Mouse (Mus musculus) kidney, adult 9 months (tissue): Measurements from ENCODE around the gene Tgfbrap1.
"Not testable (repeated sequence)": the region's sequence is repeated elsewhere in the genome, so short reads cannot be mapped to it uniquely, and the experiment has no call there.

Experiments used
- DNase-seq: peaks from one replicate; pipeline ENCODE4 v3.0.0; 2022

Tgfbrap1 gene

DNA sequence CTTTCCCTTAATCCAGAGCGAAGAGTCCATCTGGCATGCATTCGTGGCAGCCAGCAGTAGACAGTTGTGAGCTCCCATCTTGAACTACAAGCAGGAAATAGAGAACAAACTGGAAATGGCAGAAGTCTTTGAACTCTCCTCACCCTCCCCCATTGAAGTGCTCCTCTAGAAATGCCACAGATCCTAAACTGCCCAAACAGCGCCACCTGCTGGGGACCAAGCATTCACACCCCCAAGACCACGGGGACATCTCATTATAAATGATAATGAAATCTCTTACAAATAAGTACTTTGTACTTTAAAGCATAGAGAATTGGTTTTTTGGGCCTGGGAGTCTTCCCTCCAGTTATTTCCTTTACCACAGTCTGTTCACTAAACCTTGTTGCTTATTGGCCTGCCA lies 12.1 kb upstream of the Tgfbrap1 start:
- DNase-seq, result peak; percentile 60

DNA sequence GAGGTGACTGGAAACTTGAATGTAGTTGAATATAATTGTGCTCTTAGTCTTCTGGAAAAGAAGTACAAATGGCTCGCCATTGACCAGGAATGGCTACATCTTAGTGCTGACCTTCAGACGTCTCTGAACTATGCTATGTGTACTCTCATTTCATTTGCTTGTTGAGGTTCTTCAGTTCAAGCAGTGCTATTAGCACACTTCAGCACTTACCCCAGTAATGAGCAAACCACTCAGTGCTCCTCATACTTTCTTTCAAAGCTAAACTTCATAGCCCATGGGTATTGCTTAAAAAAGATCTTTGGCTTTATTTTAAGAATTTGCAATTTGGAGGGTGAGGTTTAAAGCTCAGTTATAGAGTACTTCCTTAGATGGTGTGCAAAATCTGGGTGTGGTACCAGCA lies 10.3 kb upstream of the Tgfbrap1 start:
- DNase-seq, result no peak

DNA sequence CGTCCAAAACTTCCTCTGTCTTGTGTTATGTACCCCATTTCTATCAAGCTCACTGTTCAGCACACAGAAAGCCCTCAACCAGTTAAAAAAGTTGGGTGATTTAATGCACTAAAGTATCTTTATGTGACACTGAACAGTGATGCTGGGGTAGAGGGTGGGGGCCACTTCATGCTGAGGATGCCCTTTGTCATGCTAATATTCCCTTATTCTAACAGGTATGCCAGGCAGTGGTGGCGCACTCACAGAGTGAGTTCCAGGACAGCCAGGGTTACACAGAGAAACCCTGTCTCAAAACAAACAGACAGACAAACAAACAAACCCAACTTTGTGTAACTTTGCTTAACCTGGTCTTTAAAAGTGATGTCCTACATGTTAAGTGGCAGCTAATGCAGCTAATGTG lies 4.2 kb downstream of the Tgfbrap1 start:
- no peak for DNase-seq

DNA sequence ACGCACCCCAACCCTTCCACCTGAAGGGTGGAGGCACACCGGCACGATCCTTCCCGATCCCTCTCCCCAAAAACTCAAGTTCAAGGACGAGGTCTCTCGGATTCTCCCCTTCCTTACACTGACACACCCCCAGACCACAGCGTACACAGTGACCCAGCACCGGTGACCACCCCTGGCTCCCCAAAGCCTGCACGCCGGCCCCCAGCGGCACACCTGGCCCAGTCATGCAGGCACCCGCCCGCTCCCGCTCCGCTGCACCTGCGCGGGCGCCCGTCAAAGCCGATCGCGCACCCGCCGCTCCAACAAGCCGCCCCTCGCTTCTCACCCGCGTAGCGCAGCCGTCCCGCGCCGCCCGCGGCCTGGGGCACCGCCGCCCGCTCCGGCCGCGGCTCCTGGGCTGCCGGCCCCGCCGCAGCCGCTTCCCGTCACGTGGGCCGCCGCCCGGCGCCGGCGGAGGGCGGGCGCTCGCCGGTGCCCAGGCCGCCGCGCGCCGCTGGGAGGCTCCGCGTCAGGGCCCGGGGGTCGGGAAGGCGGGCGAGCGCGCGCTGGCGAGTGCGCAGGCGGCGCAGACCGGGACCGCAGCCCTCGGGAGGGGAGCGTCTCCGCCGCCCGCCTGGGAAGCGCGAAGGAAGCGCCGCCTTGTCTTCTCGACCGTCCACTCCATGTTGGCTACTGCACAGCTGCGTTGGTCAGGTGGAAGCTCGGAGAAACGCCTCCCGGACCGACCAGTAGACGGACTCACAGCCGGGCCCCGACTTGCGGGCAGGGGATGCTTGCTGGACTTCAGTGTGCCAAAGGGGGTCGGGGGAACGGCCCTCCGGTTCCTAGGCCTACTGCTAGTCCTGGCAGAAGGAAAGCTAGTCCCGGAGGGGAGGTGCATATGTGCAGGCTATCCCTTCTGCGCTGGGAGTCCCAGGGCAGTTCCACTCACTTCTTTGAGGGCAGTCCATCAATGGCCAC lies 6.1 kb downstream of the Tgfbrap1 start:
- peak; percentile 76 for DNase-seq

DNA sequence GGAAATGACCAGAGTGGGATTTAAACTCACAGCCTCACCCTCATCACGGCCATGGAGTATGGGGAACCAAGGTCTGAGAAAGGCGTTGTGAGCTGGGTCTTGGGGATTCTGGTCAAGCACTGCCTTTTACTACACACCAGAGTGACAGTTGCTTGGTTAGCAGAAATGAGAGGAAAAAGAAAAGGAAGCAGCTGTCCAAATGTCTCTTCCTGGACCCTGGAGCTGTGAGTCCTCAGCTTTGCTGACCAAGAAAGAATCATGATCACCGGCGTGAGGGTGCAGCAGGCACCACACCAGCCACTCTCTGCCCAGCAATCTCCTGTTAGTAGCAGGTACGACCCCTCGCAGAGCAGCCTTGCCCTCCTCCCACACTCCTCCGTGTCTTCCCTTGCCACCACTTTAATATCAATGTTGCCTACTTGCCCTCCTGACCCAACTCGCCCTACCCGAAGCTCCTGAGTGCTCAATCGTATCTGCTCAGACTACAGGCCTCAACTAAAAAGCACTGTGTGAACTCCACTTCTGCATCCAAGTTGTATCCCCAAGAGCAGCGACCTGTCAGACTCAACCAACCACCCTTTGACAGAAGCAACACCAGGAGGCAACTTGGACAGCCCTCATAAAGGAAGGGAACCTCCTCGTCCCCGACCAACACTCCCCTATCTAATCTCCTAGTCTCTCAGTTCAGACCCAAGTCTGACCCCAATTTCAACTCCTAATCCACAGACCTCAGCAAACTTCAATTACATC lies 7.0 kb downstream of the Tgfbrap1 start:
- peak; percentile 14 for DNase-seq

DNA sequence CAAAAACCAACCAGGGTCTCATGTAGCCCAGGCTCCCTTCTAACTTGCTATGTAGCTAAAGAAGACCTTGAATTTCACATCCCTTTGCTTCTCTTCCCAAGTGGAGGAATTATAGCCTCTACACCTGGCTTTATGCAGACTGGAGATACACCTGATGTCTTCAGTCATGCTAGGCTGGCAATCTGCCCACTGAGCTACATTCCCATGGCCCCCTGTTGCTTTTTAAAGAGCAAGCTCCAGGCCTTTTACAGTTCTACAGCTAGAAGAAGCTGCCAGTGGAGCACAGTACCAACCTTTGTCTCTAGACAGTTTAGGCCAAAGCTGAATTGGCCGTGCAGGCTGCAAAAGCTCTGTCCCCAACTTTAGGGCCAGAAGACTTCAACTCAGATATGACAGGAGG lies 8.0 kb downstream of the Tgfbrap1 start:
- no peak for DNase-seq

DNA sequence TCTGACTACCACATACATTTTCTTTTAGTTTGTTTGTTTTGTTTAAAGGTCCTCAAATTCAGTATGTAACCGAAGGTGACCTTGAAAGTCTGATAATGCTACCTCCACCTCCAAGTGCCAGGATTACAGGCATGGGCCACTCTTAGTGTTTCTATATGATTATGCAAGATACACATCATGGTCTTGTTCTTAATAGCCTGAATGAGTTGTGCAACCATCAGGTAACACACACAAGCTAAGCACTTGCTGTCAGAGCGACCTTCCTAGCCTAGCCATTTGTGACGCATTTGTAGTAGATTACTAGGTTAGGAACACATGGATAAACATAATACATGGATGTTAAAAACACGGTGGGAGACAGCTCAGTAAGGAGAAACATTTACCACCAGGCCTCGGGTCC lies 15.5 kb downstream of the Tgfbrap1 start:
- DNase-seq, result no peak

DNA sequence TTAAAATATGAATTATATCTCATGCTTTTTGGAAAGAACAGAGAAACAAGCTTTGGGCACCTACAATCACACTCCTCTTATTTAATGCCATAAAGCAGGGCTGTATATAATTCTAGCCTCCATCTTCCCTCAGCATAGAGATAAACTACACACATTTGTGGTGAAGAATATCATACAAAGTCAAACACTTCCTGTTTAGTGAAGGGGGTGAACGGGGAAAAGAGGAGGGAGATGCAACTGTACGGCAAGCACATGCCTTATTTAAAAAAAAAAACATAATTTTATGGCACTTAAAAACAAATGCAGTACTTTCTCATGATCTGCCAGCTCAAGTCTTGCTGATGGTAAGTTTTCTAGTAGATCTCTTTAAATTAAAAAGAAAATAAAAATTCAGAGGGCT lies 20.3 kb downstream of the Tgfbrap1 start:
- no peak for DNase-seq

DNA sequence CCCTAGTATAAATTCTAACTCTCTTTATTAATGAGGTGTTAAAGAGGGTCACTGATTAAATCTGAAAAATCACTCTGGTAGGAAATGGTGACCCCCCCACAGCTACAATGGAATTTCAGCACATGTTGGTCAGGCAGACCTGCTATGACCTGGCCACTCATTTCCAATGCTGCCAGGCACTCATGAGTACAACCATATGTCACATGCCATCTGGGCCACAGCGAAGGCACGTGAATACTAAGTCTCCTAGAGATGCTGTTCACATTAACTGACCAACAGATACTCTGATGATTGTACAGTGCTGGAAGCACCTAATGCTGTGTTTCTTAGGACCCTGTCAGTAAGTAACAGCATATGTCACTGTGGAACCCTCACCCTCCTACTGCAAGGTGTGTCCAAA lies 23.6 kb downstream of the Tgfbrap1 start:
- no peak for DNase-seq

DNA sequence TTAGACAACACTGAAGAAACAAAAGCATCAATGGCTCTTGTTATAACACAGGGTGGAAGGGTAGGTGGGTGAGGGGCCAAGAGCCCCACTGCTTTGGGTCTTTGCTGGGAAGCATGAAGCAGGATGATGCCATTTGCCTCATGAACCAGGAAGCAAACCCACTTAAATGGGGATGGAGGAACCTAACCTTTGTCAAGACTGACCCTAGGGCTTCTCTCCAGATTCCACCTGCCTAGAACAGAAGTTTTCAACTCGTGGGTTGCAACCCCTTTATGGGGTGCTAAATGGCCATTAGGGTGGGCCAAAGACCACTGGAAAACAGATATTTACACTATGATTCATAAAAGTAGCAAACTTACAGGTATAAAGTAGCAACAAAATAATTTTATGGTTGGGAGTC lies 25.9 kb downstream of the Tgfbrap1 start:
- DNase-seq, result no peak

DNA sequence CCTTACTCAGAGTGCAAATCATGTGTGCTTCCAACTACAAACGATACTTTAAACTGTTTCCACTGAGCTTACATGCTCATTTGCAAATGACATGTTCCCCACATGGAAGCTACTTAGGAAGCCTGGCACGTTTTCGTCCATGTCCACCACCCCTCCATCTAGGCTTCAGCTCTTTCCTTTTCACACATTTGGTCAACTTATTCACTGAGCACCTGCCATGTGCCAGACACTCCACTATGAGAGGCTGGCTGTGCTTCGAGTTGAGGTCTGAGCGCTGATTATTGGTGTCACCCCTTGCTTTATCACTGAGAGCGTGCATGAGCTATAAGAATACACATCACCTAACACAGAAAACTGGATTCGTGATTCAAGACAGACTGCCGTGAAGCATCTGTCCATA lies 26.4 kb downstream of the Tgfbrap1 start:
- DNase-seq, result no peak

DNA sequence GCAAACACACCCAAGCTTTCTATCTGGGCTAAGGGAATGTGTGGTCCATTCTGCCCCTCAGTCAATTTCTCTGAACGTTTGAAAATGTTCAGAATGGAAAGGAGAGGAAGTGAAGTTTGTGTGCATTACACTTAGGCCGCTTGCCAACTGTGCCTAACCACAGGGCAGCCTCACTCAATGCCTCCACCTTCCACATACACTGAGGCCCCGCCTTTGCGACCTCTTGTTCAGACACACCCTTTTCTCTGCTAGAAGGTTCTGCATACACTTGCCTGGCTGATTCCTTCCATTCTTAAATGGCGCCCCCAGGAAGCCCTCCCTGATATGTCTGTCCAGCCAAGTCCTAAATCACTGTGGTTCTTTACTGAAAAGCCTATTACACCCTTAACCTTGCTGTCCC lies 27.7 kb downstream of the Tgfbrap1 start:
- no peak for DNase-seq

DNA sequence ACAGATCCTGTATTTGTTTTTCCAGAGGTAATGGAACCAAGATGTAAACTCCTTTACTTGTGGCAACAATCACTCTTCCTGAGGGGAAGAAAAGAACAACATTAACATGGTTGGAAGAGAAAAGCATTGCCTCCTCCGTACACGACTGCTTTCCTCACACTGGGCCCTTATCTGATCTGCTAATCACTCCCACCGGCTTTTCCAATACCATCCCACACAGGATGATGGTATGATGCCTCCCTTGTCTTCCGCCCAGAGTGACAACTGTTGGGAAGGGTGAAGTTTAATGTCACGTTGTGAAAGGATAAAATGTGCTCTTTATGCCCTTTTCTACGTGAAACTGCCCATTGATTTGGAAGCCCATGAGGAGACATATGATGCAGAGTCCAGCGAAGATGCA lies 30.9 kb downstream of the Tgfbrap1 start:
- DNase-seq, result no peak

DNA sequence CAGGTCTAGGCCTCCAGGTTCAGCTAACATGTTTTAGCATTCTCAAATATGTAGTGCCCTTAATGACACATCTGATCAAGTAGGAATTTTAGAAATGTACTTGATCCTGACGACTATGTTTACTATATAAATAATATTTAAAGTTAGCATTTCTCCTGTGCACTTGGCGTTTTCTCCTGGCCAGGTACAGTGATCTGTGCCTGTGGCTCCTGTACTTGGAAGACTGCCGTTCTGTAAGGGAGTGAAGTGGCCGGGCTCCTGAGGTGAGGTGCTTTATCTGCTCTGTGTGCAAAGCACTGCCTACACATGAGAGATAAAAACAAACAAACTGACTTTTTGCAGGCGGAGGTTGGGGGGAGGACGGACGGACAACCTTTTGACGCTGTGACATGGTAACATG lies 31.9 kb downstream of the Tgfbrap1 start:
- no peak for DNase-seq

DNA sequence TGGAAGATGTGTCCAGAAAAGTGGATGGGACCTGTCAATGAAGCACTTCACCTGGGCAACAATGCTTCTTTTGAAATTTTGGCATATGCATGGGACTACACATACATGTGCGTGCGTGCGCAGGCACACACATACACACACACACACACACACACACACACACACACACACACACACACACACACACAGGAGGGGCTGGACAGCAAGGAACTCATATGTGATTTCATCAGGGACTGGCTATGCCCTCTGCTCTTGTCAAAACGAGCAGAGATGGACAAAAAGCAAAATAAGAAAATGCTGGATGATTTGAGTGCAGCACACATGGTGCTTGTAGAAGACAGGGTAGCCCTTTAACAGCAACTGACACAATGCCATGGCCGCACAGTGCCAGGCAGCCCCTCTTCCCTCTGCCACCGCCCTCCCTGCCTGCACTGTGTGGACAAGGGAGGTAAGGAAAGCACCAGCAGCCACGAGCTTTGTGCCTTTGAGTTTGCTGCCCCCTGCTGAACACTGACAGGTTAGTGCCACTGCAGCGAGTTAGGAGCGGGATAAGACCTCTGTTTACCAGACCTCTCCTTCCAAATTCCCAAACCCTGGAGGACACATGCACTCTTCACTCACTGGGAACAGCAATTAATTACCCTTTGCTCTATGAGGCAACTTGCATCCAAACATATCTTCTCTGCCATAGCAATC lies 32.7 kb downstream of the Tgfbrap1 start:
- peak; percentile 55 for DNase-seq

DNA sequence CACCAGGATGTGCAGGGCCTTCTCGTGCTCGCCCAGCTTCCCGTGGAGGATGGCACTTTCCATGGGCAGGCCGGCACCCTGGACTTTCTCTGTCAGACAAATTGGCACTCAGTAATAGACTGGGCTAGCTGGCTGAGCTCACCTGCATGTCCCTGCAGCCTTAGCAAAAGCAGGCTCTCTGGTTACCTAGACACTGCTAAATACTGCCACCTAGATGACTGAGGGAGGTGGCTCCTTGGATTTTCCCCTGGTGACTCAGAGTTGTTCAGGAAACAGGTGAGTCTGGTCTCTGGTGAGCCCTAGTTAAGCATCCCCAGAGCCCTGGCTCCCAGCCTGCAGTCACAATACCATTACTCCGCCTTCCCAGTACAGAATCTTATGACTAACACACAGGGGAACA lies 46.5 kb downstream of the Tgfbrap1 start:
- no peak for DNase-seq

DNA sequence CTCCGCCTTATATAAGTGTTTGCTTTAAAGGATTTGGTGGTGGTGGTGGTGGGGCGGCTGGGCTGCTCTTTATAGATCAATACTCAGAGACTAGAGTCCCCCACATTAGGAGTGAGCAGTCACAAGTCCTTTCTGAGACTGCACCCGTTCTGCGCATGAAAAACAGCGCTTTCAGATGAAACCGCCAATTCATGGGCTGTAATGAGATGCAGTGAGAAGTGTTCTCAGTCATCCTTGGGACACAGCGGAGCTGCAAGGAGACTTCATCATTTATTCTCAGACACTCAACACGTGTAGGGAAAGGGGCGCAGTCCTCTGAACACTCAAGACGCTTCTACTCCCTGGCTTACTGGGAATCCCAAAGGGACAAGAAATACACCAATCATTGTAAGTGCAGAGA lies 50.6 kb downstream of the Tgfbrap1 start:
- DNase-seq, result no peak

DNA sequence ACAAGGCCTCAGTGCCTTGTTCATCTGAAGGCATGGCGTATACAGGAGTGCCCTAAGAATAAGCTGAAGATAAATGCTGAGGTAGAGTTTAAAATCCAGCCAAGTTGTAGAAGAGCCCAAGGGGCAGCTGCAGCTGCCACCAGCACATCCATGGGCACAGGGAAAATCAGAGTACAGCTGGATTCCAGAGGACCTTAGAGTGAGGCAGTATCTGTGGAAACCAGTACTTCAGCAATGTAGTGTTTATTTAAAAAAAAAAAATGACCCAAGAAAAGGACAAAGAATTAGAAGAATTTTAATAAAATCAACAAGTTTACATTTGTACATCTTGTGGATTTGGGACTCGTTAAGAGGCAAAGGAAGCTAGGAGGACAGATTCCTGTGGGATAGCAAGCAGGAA lies 51.4 kb downstream of the Tgfbrap1 start:
- no peak for DNase-seq

DNA sequence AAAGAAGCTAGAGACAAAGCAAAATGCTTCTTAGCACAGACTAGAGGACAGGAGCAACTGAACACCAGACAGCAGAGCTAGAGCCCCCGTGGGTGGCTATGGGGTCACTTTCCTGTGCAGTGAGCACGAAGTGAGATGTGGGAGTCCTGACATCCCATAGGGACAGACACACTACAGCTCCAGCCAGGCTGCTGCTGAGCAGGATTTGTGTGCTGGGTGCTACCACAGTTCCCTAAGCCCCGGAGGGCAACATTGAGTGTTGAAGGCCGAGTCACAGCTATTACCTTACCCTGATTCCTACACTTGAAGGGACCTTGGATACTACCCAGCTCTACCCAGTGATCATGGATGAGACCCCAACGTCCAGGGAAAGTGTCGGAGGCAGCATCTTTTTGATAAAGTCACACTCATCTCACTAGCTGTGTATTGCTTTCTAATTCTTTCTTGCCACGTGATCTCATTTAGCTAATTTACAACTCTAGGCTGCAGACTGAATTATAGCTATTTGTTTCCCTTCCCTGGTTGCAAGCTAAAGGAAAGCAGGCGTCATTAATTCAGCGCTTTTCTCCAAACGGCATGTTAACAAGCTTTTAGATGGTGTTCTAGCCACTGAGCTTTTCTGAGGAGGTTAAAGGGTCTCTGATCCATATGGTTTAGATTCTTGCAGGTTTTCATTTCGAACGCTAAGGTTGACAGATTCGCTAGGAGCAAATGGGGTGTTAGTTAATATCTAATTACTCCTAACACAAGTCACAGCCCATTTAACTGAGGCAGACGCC lies 53.0 kb downstream of the Tgfbrap1 start:
- DNase-seq, result peak; percentile 13

DNA sequence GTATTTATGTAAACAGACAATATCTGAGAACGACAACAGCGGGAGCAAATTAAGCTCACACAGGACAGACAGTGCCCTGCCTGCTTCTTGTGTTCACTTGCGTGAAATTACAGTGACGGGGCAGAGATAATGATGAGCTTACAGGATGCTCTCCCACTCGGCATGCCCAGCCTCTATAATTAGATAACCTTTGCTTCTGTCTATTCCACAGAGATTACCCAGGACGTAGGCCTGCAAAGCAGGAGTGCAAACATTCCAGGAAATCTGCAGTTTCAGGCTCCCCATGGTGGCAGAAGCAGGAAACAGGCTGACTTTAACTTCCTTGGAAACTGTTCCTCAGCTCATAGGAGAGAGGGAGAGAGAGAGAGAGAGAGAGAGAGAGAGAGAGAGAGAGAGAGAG lies 56.2 kb downstream of the Tgfbrap1 start:
- DNase-seq, result no peak

DNA sequence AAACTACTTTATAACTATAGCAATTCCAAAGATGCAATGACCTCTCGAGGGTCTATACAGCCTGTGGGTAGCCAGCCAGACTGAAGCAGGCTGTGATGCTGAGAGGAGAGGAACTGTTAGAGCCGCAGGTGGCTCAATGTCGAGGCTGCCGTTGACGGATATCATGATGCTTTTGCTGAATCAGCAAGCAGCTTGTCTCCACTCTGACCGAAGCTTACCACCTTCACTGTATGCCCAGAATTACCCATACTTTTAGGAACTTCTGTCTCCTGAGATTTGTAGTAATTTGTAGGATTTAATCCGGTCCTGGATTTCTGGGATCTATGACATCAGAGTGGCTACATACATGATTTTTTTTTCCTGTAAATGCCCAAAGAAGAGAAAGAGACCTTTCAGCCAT lies 62.4 kb downstream of the Tgfbrap1 start:
- DNase-seq, result no peak

DNA sequence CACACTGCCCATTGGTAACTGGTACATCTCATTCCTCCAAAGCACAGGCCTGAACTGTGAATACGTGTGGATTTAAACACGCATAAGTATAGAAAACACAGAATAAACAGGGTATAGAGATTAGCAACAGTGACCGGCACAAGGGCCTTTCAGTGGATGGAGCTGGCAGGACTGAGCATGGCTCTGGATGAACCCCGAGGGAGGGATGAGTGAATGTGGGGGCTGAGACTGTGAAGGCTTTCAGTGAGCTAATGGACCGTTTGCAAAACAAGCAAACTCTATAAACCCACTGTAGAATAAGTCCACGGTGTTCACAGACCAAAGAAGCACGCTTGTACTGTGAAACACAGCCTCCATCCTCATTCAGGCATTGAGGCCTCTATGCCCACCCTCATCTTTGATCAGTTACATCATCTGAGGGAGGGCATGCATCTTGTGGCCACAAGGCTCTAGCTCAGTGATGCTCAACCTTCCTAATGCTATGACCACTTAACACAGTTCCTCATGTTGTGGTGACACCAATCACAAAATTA lies 83.2 kb downstream of the Tgfbrap1 start:
- not testable (repeated sequence) for DNase-seq

DNA sequence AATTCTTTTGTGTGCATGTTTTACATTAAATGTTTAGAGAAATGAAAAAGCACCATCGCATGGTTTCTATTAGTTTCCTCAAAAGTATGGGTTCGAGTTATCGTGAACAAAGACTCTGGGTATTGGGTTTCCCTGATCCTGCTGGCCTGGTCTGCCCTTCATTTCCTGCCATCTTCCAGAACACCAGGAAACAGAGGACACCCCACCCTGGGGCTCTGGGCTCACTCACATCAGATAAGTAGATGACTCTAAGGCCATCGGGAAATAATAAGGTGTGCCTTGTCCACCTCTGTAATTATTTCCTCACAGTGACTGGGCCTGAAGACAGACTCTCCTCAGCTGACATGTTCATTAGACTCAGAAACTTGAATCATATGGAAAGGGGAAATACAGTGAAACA lies 88.0 kb downstream of the Tgfbrap1 start:
- no peak for DNase-seq
